Mouse (Mus musculus) liver, embryonic 14.5 days (tissue): ENCODE results near the gene Dnajb13.

ENCODE experiments used
- CTCF ChIP-seq: IDR thresholded peaks from 2 replicates; pipeline ENCODE4 v1.5.1; 2016; ENCODE audit warnings: antibody characterized with exemption, low read depth, control low read depth
- EP300 ChIP-seq: IDR thresholded peaks from 2 replicates; pipeline ENCODE4 v1.6.1; 2016; ENCODE audit warnings: antibody characterized with exemption, low read depth

DNA sequence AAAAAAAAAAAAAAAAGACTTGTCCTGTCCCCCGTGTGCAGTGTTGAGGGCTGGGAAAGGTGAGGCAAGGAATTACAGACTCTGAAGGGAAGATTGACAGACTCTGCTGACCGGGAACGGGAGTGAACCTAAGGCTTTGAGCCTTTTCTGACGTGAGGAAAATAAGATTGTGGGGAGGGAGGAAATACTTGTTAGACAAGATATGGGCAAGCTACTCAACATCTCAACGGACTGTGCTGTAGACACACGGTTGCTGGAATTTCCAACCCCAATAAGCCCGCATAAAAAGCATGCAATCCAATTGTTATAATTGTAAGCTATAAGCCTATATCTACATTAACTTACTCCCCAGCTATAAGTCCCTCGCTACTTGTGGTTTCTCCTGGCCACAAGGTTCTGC lies 9.9 kb upstream of the Dnajb13 start:
- TF ChIP-seq CTCF (no peak), EP300 (no peak)
